Mouse (Mus musculus) CD4-positive, CD25-positive, alpha-beta regulatory T cell, adult 4 months (primary cell): ENCODE data around the gene Ttc28. TPM values are rescaled to one million over a fixed set of nuclear protein-coding genes. Genes with fewer than 3 reads are reported as not detected.
A peak's percentile ranks its signal among the peaks of the same experiment; 100 is the strongest.

ENCODE experiments used
- ATAC-seq: one replicate; pipeline ENCODE4 v1.8.0; 2017
- polyA plus RNA-seq, 2 experiments: library from polyadenylated mRNA; unstranded; fragments of 100-300 nt; shearing (Covaris generic); gene quantifications; one replicate each; pipeline ENCODE4 v1.2.1; 2017

Ttc28 gene
- polyA plus RNA-seq, 2 experiments from 2014 or later, result 4.1 to 4.4 TPM

DNA sequence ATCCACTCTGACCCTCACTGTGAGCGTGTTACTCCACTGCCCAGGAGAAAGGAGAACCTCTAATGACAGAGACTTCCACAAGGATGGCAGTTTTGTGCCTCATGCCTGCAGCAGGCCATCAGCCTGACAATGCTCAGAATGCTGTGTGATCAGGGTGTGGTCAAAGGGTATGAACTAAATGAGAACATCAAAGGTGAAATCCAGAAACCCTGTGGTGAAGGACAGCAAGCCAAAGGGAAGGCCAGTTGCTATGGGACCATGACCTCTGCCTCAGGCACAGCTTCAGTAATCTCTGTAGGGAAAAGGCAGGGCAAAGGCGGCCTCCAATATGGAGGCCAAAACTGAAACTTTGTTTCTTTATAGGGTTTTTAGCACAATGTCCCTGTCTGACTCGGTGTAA is 372.5 kb downstream of the Ttc28 start:
- no peak for ATAC-seq

DNA sequence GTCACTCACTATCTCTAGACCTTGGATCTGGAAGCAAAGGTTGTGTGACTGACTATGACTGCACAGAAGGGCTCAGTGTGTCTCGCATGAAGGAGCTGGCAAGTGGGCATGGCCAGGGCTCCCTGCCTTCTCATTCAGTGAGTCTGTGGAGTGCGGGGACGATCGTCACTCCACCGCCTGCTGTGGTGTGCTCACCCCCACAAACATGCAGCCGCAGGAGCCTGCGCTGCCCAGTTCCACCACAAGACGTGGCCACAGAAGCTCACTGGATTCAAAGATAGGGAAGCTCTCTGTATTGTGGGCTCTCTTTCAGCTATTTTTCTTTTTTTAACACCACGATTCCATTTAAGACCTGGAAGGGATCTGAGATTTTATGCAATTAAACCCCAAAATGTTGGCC is 374.8 kb downstream of the Ttc28 start:
- no peak for ATAC-seq

GRCm38 (mm10) chr5:111254781-111255180 is 375.2 kb downstream of the Ttc28 start:
- no peak for ATAC-seq

DNA sequence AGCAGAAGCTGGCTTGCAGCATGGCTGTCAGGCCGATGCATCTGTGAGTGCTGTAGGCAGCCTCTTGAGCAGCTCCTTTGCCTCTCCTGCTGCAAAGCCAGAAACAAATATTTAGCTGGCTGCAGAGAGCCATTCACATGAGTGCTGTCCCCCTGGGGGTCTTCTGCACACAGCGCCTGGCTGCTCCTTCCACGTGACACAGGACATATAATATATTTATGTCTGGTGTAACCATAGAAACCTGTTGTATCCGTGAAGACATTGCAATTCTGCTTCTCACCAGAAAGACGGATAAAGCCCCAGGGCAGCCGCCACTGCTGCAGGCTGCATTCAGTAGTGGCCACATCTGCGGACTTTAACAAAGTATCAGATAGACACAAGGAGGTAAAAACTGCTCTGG is 376.6 kb downstream of the Ttc28 start:
- ATAC-seq, result no peak

DNA sequence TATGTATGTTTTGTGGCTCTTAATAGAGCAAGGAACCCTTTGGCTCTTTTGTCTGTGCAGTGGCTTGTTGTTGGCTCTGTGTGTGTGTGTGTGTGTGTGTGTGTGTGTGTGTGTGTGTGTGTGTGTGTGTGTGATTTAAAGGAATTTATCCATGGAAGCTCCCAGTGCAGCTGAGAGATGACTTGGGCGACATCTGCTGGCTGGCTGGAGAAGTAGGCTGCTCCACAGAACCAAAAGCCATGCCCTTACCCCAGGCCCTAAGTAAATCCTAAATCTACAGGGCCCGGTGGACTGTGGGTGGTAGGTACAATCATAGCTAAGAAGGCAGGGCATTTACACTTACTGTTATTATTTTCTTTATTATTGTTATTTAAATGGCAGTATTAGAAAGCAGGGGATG is 377.5 kb downstream of the Ttc28 start:
- ATAC-seq, result no peak

- ATAC-seq, result peak; percentile 62
Measured at GRCm38 (mm10) chr5:111261162-111261561, 381.6 kb downstream of the Ttc28 start.

DNA sequence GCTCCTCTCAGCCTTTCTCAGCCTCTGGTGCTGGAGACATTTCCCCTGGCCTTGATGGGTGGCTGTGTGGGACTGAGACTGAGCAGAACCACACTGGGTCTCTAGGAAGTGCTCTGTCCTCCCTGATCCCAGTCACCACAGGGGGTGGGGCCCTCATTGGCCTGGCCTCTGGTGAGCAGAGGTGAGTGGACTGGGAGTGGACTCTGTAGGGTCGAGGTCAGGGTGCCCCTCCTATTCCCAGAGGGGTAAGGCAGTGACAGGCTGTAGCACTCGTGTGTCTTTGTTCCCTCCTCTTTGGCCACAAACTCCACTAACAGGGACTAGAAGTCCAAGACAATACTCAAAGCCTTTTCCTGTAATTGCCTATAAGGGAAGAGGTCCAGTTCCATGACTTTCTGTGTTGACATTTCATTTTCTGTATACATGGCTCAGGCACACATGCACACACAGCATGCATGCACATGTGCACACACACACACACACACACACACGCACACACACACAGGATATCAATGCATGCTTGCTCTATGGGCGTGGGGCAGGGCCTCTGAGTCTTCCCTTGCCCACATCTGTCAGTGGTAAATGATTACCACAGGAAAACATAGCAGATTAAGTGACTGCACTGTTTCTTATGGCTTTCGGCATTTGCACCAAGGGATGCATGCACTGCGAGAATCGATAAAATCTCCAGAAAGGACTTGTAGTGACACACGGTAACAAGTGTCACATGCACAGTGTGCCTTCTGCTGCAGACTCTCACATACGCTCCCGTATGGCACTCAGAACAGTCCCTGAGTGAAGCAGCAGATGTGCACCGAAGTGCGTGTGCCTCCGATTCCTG is 382.4 kb downstream of the Ttc28 start:
- ATAC-seq, result no peak

DNA sequence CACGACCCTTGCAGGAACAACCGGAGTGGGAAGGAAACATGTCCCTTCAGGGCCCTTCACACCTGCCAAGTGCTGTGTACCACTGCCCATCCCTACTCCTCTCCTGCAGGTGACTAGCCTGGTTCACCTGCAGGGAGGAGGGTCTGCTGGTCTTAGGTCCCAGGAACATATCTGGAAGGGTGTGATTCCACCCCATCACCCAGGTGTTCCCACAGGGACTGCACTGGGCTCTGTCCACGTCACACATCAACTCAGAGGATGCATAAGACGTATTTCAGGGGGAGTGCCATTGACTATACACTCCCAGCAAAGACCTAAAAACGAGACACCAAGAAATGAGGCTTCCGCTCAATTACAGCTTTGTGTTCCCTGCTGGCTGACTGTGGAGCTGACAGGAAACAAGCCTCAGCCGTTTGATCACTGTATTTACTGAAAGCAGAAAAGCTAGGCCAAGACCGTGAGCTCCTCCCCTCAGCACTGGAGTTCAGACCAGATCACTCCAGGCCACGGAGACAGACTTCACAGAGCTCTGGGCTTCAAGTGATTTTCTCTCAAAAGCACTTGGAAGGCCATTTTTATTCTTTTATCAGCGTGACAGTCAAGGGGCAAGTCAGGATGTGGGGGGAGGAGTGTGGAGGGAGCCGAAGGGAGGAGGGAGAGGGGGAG is 383.1 kb downstream of the Ttc28 start:
- ATAC-seq, result peak; percentile 67

GRCm38 (mm10) chr5:111263370-111263769 is 383.8 kb downstream of the Ttc28 start:
- ATAC-seq, result no peak

DNA sequence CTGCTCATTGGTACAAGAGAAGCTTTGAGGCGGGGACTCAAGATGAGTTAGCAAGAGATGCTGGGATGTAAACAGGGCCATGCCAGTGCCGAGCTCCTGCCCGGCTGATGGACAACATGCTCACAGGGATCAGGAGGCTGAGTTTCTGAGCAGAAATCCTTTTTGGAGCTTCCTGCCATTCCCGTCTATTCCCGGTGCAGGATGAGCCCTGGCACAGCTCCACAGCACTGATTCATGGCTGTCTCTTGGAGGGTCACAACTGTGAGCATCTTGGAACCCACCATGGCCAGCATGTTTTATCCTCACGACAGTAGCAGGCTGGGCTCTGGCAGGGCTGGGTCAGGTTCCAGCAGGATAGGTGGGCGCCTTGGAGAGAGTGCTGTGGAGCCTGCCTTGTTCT is 384.9 kb downstream of the Ttc28 start:
- ATAC-seq, result no peak

DNA sequence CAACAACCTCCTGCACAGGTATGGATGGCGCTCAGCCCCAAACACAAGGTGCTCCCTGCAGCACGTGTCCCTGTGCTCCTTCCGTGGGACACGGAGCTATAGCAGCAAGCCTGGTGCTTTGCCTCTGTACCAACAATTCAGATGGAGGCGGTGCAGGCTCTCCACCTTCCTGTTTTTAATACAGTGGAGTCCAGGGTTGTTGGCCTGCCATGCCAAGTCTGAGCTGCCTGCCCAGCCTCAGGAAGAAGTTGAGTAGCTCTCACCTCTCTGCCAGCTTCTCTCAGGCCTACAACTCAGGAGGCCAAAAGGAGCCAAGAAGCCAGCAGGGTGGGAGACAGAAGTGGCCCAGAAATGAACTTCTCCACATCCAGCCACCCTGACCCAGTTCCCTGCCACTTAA is 387.1 kb downstream of the Ttc28 start:
- no peak for ATAC-seq

DNA sequence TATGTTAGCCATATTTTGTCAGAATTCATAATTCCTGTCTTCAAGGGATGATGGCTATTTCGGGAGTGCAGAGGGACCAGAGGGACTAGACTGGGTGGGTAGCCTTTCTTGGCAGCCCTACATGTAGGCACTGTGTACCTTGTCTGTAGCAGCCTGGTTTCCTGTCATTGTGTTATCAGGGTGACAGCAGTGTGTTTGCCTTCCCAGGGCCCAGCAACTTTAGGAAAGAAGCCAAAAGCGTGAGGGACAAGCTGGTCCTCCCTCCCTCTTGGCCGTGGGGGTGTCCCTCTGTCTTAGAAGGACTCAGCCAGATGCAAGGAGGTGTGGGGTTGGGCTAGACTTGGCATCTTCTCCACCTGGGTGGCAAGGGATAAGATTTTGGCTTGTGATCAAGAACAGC is 387.5 kb downstream of the Ttc28 start:
- ATAC-seq, result no peak

DNA sequence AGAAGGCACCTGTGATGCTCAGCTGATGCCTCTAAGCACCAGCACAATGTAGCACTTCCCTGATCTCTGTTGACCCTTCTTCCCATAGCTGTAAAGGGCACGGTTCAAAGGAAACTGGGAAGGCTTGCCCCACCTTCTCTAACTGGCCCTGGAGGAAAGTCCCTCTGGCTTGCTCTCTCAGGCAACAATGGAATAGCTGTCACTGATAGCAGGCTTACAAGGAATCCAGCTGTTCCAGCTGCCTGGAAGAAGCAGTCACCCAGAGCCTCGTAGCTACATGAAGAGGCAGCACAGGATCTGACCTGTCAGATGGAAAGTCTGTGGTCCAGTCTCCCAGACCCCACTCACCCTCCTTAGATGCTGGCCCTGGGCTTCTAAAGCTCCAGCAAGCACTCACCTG is 389.2 kb downstream of the Ttc28 start:
- ATAC-seq, result no peak

DNA sequence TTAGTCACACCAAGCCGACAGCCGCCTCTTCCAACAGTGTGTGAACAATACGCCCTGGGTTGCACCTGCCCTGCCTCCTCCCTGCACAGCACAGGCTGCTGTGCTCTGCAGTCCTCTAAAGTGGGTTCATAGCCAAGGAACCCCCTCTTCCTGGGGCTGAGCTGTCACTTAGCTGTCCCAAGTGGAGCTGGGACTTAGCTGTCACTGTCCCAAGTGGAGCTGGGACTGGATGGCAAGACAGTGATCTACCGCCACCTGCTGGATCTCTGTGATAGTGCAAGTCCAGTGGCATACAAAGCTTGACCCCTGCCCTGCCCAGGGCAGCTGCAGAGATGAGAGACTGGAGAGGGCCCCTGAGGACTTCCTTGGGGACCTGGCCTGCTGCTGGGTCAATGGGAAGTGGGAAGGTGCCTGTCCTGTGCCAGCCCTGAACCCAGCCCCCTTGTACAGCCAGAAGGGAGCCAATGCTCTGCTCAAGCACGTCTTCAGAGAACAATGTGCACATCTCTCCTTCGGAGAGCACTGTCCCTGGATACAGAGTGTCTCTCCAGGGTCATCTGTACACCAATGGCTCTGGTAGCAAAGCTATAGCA is 390.1 kb downstream of the Ttc28 start:
- ATAC-seq, result peak; percentile 58

DNA sequence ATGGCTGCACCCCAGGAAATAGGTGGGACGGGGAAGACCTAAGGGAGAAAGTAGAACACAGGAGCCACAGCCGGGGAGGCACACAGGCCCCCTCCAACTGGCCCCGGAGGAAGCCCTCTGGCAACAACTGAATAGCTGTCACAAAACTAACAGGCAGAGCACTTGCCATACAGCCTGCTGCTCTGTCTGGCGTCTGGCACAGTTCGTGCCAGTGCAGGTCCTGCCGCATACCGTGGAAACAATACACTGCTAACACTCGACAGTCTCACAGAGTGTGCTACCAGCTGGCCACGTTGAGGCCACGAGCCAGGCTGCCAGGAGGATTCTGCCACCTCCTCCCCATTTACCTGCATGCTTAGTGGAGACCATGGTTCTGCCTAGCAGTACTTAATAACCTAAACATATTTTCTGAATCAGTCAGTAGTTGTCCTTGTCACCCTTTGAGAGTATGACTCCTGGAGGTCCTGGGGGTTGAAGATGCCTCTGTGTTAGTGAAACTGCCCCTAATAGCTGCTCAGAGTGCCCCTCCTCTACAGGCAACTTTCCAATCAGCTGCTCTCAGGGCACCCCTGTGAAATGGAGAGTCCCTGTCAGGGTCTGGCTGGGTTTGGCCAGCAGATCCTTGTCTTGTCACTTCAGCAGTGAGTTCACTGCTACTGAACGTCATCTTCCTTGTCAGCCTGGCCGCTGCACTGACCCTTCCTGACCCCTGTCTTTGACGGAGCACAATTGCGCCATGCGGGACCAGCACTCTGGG is 390.8 kb downstream of the Ttc28 start:
- ATAC-seq, result no peak

- no peak for ATAC-seq
Measured at GRCm38 (mm10) chr5:111273589-111273988, 394.0 kb downstream of the Ttc28 start.

DNA sequence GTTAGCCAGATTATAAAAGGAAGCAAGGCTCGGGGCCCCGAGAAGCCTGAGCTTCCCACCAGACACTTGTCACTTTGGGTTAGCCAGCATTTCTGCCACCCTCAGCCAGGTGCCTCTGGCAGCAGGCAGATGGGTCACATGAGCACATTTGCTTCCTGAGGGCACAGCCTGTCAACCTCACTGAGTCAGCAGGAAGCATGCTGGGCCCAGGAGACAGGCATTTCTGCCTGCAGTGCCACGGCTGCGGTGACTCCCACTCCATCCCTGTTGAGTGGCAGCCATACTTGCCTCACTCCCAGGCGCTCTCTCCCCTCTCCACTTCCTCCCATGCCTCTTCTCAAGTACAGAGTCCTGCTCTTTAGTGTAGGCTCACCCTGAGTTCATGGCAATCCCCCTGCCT is 395.3 kb downstream of the Ttc28 start:
- no peak for ATAC-seq

GRCm38 (mm10) chr5:111284420-111285175 is 405.0 kb downstream of the Ttc28 start:
- ATAC-seq, result no peak

DNA sequence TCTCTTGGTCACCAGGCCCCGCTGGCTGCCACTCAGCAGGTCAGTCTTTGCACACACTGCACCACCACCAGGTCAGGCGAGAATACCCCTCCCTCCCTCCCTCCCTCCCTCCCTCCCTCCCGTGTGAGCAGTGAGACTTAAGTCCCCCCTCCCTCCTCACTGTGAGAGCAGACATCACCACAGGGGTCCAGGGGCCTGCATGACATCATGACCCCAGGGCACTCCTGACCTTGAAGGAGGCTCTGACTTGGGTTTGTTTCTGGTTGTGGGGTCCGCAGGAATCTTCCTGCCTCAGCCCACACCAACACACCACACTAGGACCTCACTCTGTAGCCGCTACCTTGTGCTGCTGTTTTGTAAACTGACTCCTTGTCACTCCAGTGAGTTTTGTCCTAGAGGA is 408.0 kb downstream of the Ttc28 start:
- ATAC-seq, result no peak

DNA sequence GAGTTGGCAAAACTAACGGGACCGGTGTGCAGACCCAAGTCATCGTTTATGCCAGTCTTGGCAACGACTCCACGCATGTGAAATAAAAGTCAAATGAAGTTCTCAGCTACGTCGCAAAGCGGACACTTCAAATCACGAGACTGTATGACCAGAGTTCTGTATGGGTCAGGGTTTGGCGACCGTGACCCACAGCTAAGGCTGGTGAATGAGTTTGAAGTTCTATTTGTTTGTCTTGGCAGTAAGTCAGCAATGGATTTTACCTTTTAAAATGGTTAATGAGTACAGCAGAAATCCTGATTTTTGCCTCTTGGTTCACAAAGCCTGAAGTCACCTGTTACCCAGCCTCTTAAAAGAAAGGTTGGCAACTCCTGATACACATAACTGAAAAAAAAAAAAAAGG is 408.9 kb downstream of the Ttc28 start:
- no peak for ATAC-seq

GRCm38 (mm10) chr5:111290071-111290470 is 410.5 kb downstream of the Ttc28 start:
- ATAC-seq, result no peak

- ATAC-seq, result no peak
Measured at GRCm38 (mm10) chr5:111291639-111292038, 412.0 kb downstream of the Ttc28 start.
